Mouse (Mus musculus) heart, embryonic 16.5 days (tissue): ENCODE measurements at regions not wholly inside any gene's neighbourhood (a gene's known extent, or its start where the extent isn't known, plus 50 kb on each side); places are given as distances from the start of the nearest gene placed in this dataset.

Experiments
- ATAC-seq: fragments of 200-750 bp; cut with Nextera tagmentation; replicated peaks from 2 replicates; pipeline ENCODE4 v1.8.0; 2017; ENCODE audit warnings: moderate number of reproducible peaks; ENCODE audit not compliant: insufficient read depth, low FRiP score; ENCODE audit errors: extremely low read depth
- H3K27ac ChIP-seq: fragments of 300-500 bp; sonication (generic); 2 replicates; pipeline ENCODE4 v1.5.1; 2014; ENCODE audit warnings: mild to moderate bottlenecking, low read length, control low read depth, moderate library complexity
- H3K27me3 ChIP-seq: fragments of 300-500 bp; sonication (generic); 2 replicates; pipeline ENCODE4 v1.6.1; 2014; ENCODE audit warnings: low read length, mixed read lengths; ENCODE audit not compliant: control insufficient read depth, insufficient read depth
- H3K36me3 ChIP-seq: fragments of 300-500 bp; sonication (generic); 2 replicates; pipeline ENCODE4 v1.6.1; 2014; ENCODE audit not compliant: control insufficient read depth, insufficient read depth
- H3K4me1 ChIP-seq: fragments of 300-500 bp; sonication (generic); 2 replicates; pipeline ENCODE4 v1.6.1; 2014; ENCODE audit warnings: low read length, mixed read lengths; ENCODE audit not compliant: control insufficient read depth, insufficient read depth
- H3K4me2 ChIP-seq: fragments of 300-500 bp; sonication (generic); 2 replicates; pipeline ENCODE4 v1.6.1; 2014; ENCODE audit warnings: low read depth, mild to moderate bottlenecking, control low read depth, low read length
- H3K4me3 ChIP-seq: fragments of 300-500 bp; sonication (generic); 2 replicates; pipeline ENCODE4 v1.5.1; 2014; ENCODE audit warnings: mild to moderate bottlenecking, control low read depth, low read length
- H3K9ac ChIP-seq: fragments of 300-500 bp; sonication (generic); 2 replicates; pipeline ENCODE4 v1.6.1; 2014; ENCODE audit warnings: low read length, control low read depth
- H3K9me3 ChIP-seq: fragments of 300-500 bp; sonication (generic); replicated peaks from 2 replicates; pipeline ENCODE4 v1.6.1; 2016; ENCODE audit warnings: low read length; ENCODE audit not compliant: control insufficient read depth
- WGBS: fragments of 180-500 bp; shearing (Covaris S2); extraction: QIAGEN DNeasy Blood & Tissue Kit; methylation state at CpG from one replicate; pipeline ENCODE4 v1.1.7; 2014; 5-methylcytosine and 5-hydroxymethylcytosine counted together

DNA sequence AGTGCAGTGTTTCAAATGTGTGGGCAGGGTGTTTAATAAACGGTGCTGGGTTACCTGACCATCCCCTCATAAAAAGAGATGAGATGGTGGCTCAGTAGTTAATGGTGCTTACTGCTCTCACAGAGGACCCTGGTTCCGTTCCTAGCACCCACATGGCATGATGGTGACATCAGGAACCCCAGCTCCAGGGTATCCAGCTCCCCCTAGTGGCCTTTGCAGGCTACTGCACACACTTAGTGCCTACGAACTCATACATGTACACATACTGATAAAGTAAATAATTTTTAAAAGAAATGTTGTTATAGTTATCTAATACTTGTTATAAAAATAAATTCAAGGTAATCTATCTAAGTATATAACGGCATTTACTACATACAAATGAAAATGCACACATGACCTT is 157.3 kb downstream of the Rpap3 start:
- Histone ChIP-seq H3K27me3 (no peaks in the 10 kb centered on the region), H3K27ac (no peak overlapping the region), H3K9ac (no peak overlapping the region), H3K9me3 (peaks cover 8% of the 10 kb centered on the region), H3K4me2 (no peak overlapping the region), H3K4me1 (no peaks in the 10 kb centered on the region), H3K36me3 (no peaks in the 10 kb centered on the region), H3K4me3 (no peak overlapping the region)
- 83% methylated on average over 4 of the region's 4 CpGs for WGBS
- no peak for ATAC-seq

DNA sequence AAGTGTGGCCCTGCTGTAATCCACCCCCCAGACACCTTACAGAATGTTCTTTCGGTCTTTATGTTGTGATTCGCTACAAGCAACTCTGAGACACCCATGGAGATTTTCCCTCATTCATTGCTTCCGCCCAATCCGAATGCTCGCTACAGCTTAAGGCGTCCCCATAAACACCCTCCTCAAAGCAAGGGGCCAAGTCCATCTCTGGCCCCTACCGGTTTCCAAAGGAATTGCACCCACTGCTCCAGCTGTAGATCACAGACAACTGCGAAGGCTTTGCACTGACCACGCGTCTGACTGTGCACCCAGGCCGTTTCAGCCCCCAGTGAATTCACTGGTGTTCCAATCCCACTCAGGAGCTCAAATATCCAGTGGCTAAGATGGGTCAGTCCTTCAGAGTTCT is 160.6 kb downstream of the Rpap3 start:
- Histone ChIP-seq H3K27ac (no peak overlapping the region), H3K36me3 (no peaks in the 10 kb centered on the region), H3K9me3 (peaks cover 8% of the 10 kb centered on the region), H3K4me2 (no peak overlapping the region), H3K9ac (no peak overlapping the region), H3K4me1 (no peaks in the 10 kb centered on the region), H3K4me3 (no peak overlapping the region), H3K27me3 (no peaks in the 10 kb centered on the region)
- no peak for ATAC-seq
- WGBS, result 85% methylated on average over 11 of the region's 11 CpGs

DNA sequence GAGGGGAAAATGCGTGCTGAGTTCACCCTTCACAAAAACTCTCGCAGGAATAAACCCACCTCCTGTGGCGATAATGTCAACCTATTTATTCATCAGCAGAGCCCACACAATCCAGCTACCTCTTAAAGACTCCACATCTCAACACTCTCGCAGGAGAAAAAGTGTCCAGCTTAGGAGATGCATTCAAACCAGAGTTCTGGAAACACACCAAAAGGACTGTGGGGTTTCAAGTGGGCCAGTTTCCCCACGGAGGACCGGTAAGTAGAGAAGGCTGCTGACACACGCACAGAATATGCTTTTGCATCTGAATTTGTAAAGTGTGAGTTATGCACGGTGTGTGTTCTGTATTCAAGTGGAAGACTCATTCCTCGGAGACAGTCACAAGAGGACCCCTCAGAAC is 164.0 kb downstream of the Rpap3 start:
- 81% methylated on average over 9 of the region's 9 CpGs for WGBS
- Histone ChIP-seq H3K4me3 (no peak overlapping the region), H3K4me1 (no peaks in the 10 kb centered on the region), H3K27ac (no peak overlapping the region), H3K27me3 (no peaks in the 10 kb centered on the region), H3K9ac (no peak overlapping the region), H3K9me3 (peaks cover 5% of the 10 kb centered on the region), H3K4me2 (no peak overlapping the region), H3K36me3 (no peaks in the 10 kb centered on the region)
- no peak for ATAC-seq

DNA sequence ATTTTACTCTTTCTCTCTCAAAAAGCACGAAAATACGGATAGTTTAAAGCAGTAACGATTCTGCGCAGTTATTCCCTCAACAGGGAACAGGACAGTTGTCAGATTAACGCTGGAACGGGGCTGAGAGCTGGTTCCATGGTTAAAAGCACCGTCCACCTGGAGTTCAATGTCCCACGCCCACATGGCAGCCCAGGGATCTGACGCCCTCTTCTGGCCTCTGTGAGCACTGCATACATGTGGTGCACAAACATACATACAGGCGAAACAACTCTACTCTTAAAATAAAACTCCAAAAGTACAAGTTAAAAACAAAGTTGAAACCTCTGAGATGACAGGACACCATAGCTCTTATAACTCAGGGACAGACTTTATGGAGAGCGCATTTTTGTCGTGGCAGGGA is 169.5 kb downstream of the Rpap3 start:
- H3K27ac ChIP-seq, result no peak overlapping the region
- 88% methylated on average over 12 of the region's 12 CpGs for WGBS
- no peaks in the 10 kb centered on the region for H3K36me3 ChIP-seq
- no peaks in the 10 kb centered on the region for H3K27me3 ChIP-seq
- H3K9ac ChIP-seq, result no peak overlapping the region
- no peak for ATAC-seq
- H3K4me3 ChIP-seq, result no peak overlapping the region
- no peak overlapping the region for H3K4me2 ChIP-seq
- no peaks in the 10 kb centered on the region; the same call in 1 of the 2 replicates for H3K9me3 ChIP-seq
- no peaks in the 10 kb centered on the region for H3K4me1 ChIP-seq

DNA sequence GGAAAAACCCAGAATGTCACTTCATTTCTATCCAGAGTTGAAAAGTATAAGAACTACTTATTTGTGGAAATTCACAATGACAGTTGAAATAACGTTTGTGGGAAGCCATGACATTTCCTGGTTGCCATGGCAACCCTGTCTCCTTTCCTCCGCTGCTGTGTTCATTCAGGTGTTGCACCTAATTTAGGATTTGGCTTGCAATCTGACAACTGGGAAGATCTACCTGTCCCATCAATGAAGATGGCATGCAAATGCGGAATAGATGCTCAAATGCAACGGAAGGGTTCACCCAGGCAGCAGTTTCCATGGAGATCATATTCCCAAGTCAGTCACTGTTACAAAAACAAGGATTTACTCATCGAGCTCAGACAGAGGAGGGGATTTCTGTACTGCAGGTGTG is 170.7 kb downstream of the Rpap3 start:
- H3K4me3 ChIP-seq, result no peak overlapping the region
- WGBS, result 76% methylated on average over 5 of the region's 5 CpGs
- H3K4me1 ChIP-seq, result no peaks in the 10 kb centered on the region
- H3K9ac ChIP-seq, result no peak overlapping the region
- H3K27ac ChIP-seq, result no peak overlapping the region
- no peaks in the 10 kb centered on the region; the same call in 1 of the 2 replicates for H3K9me3 ChIP-seq
- H3K27me3 ChIP-seq, result no peaks in the 10 kb centered on the region
- H3K4me2 ChIP-seq, result no peak overlapping the region
- no peaks in the 10 kb centered on the region for H3K36me3 ChIP-seq
- no peak for ATAC-seq

DNA sequence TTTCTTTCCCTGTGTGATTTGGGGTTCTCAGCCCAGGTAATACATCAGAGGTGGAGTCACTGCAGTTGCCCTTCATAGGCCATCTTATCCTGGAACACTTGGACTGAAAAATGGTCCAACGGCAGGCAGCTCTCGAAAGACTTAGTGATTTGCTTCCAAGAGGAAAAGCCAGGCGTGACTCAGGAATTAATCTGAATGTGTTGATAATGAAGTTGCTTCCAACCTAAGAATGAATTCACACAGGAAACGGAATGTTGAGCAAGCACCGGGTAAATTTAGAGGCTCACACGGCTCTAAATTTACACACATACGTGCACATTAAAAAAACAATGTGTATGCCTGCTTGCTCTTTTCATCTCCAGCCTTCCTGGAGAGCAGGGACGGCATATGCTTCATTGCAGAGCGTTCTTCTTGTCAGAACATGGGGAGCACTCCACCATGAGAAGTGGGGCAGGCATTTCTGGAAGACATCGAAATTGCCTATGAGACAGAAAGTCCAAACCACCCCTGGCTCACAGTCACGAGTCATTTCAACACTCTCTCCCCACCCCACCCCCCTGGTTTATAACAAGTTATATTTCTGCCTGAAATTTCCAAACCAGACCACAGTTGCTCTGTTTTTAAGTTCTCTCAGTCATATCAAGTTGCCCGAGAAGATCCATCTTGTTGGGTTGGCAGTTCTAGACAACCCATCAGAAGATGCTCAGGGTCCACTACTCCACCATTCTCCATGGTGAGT is 171.9 kb downstream of the Rpap3 start:
- Histone ChIP-seq H3K36me3 (no peaks in the 10 kb centered on the region), H3K9me3 (no peaks in the 10 kb centered on the region), H3K27ac (no peak overlapping the region), H3K27me3 (no peaks in the 10 kb centered on the region), H3K4me1 (no peaks in the 10 kb centered on the region), H3K4me3 (no peak overlapping the region), H3K9ac (no peak overlapping the region), H3K4me2 (no peak overlapping the region)
- ATAC-seq, result no peak
- WGBS, result 53% methylated on average over 12 of the region's 12 CpGs

DNA sequence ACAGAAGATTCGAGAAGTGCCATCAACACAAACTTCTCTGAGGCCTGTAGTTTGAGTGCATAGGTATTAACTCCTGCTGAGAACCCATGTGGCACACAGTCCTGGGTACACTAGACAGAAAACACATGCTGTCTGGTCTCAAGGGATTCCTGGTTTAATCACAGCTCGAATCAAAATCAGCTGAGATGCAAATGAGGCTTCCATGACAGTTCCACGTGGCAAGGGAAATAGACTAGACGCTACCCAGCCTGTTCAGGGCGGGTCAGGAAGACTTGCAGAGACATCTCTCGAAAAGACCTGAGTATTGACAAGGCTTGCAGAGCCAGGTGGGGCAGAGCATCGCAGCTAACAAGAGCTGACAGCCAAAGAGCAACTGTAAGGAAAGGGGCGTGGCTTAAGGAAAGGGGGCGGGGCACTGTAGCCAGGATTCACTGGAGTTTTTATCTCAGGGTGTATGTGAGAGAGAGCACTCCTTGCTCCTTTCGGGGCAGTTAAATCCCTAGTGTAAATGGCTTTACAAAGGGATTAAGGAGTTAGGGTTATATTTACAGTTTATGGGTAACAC is 173.2 kb downstream of the Rpap3 start:
- Histone ChIP-seq H3K27me3 (no peaks in the 10 kb centered on the region), H3K4me3 (no peak overlapping the region), H3K4me1 (no peaks in the 10 kb centered on the region), H3K4me2 (no peak overlapping the region), H3K27ac (no peak overlapping the region), H3K36me3 (no peaks in the 10 kb centered on the region), H3K9ac (no peak overlapping the region), H3K9me3 (no peaks in the 10 kb centered on the region)
- 62% methylated on average over 10 of the region's 10 CpGs for WGBS
- ATAC-seq, result no peak

DNA sequence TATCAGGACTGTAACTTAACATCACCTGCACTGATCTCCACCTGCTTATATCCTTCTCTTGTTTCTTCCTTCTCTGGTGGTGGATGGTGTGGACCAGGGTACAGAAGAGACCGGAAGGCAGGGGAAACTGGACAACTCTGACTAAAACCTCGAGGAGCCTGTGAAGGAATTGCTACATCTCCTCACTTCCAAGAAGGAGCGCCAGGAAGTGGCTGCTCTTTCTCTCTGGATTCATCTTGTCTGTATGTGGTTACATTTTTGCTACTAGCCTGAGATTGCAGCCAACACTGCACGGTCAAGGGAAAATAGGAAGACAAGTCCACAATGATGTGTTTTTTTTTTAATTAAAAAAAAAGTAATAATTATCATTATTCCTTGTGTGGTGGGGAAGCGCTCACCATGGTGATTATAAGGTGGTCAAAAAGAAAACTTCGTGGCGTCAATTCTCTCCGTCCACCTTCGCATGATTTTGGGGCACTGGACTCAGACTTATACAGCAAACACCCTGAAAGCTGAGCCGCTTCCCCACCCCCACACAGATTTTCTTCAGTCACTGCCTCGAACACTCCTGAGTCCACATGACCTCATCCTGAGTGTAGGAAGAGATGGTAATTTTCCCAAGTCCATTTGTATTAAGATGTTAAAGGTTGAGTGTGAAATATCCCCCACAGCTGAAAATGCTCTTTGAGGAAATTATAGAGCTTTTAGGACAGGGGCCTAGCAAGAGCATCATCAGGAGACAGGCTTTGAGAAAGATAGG is 177.2 kb downstream of the Rpap3 start:
- Histone ChIP-seq H3K27ac (no peak overlapping the region), H3K36me3 (no peaks in the 10 kb centered on the region), H3K27me3 (no peaks in the 10 kb centered on the region), H3K9ac (no peak overlapping the region), H3K4me3 (no peak overlapping the region), H3K4me2 (no peak overlapping the region), H3K9me3 (no peaks in the 10 kb centered on the region), H3K4me1 (no peaks in the 10 kb centered on the region)
- 79% methylated on average over 11 of the region's 11 CpGs for whole genome bisulfite sequencing
- ATAC-seq, result no peak

DNA sequence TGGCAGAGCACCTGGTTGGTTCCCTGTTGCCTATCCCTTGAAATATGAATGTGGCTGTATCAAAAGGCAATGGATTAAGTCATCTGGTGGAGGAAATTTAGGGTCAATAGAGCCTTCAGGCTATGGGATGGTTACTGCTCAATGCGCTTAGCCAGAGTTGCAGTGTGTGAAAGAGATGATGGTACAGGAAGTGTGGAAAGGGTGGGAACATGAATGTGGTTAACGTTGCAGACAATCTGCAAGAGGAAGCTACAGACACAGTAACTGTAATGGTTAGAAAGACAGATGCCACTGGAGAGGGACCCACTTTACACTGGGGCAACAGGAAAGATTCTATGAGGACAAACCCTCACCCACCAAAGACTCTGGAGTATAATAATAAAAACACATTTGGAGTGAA is 185.2 kb downstream of the Rpap3 start:
- Histone ChIP-seq H3K9ac (no peak overlapping the region), H3K27me3 (no peaks in the 10 kb centered on the region), H3K4me2 (no peak overlapping the region), H3K9me3 (no peaks in the 10 kb centered on the region), H3K4me1 (no peaks in the 10 kb centered on the region), H3K4me3 (no peak overlapping the region), H3K36me3 (no peaks in the 10 kb centered on the region), H3K27ac (no peak overlapping the region)
- 64% methylated on average over 2 of the region's 2 CpGs for WGBS
- no peak for ATAC-seq
